Mouse (Mus musculus): Measurements from ENCODE around the gene Tfdp1. TPM values are rescaled to one million over a fixed set of nuclear protein-coding genes. Genes with fewer than 3 reads are reported as not detected.

Gene Tfdp1
- total and polyA plus RNA-seq, 3 experiments: 143 to 331 (median 256) TPM

DNA sequence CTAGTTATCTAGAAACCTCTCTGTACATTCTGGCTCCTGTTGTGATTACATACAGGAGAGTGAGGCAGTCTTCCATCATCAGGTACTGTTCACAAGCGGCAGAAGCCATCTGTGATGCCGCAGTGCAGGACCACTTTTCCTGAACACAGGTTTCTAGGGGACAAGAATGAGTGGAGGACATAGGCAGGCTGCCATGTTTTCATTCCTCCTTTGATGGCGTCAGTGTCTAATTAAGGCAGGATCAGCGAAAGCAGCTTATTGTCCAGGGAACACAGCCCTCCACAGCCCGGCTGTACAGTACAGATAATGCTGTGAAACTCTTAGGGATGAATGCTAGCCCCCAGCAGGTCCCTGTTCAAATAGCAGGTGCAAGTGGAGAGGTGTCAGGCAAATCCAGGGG, 67.5 kb downstream of the Tfdp1 start:
- peaks cover 0 to 7% of the 10 kb centered on the region in 2 experiments; a peak in 3 of 4 replicates for H3K27me3 ChIP-seq (ENCODE audit: control insufficient read depth in 1 of 2, insufficient read depth in 2 of 2, low read length in 2 of 2)
- DNase-seq (ENCODE audit: low read depth, low spot score): no peak
- H3K9ac ChIP-seq (ENCODE audit: control insufficient read depth, low read depth, low read length, poor library complexity, severe bottlenecking): no peak overlapping the region
- H3K4me1 ChIP-seq (ENCODE audit: control insufficient read depth in 1 of 2, insufficient read depth in 2 of 2, low read length in 2 of 2): peaks cover 0 to 11% of the 10 kb centered on the region in 2 experiments; a peak in 3 of 4 replicates
- peaks cover 0 to 2% of the 10 kb centered on the region in 2 experiments; a peak in 1 of 4 replicates for H3K36me3 ChIP-seq (ENCODE audit: control insufficient read depth in 1 of 2, insufficient read depth in 2 of 2, low read length in 2 of 2)
- no peak overlapping the region for H3K27ac ChIP-seq (ENCODE audit: control insufficient read depth, low read depth, low read length)
- no peak overlapping the region for H3K4me3 ChIP-seq (ENCODE audit: control insufficient read depth in 1 of 2, insufficient read depth in 1 of 2, low read depth in 2 of 2, low read length in 2 of 2)
- H3K79me2 ChIP-seq (ENCODE audit: control insufficient read depth, insufficient read depth, low read length, poor library complexity): no peaks in the 10 kb centered on the region
- H3K9me3 ChIP-seq (replicated peaks; ENCODE audit: insufficient read depth, low read length): no peaks in the 10 kb centered on the region
- TF ChIP-seq ZMIZ1 (IDR thresholded peaks at IDR 0.05; ENCODE audit: low read depth, low read length): no peak

DNA sequence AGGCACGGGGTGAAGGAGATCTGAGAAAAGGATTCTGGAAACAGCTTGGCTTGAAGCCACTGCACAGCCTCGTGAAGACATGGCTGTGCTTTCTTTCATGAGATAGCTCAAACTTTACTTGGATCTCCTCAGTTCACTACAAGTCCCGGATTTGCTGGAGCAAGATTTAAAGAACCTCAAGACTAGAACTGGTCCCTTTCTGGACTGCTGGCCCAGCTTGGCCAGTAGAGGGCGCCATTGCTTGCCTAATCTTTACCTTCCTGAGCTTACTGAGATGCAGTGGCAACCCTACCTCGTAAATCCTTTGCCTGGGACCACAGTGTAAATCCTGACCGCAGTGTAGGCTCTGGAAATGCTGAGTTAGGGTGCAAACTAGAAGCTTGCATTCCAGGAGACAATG, 73.0 kb downstream of the Tfdp1 start:
- H3K9me3 ChIP-seq (replicated peaks; ENCODE audit: insufficient read depth, low read length): no peaks in the 10 kb centered on the region
- H3K27ac ChIP-seq (ENCODE audit: control insufficient read depth, low read depth, low read length): no peak overlapping the region
- no peaks in the 10 kb centered on the region for H3K36me3 ChIP-seq (ENCODE audit: control insufficient read depth in 1 of 2, insufficient read depth in 2 of 2, low read length in 2 of 2)
- H3K9ac ChIP-seq (ENCODE audit: control insufficient read depth, low read depth, low read length, poor library complexity, severe bottlenecking): no peak overlapping the region
- H3K4me3 ChIP-seq (ENCODE audit: control insufficient read depth in 1 of 2, insufficient read depth in 1 of 2, low read depth in 2 of 2, low read length in 2 of 2): no peak overlapping the region
- H3K79me2 ChIP-seq (ENCODE audit: control insufficient read depth, insufficient read depth, low read length, poor library complexity): no peaks in the 10 kb centered on the region
- DNase-seq (ENCODE audit: low read depth, low spot score): peak; percentile 76
- TF ChIP-seq CTCF (IDR thresholded peaks at IDR 0.05 in 2 of 3, conservative IDR thresholded peaks at IDR 0.05 in 1 of 3; ENCODE audit: control insufficient read depth in 1 of 3, insufficient read depth in 1 of 3, low read depth in 2 of 3, low read length in 3 of 3, poor library complexity in 1 of 3, severe bottlenecking in 1 of 3) (peak; percentile 91 to 96 (median 95)), SMC3 (IDR thresholded peaks at IDR 0.05; ENCODE audit: low read depth, low read length) (peak; percentile 69), ZNF384 (IDR thresholded peaks at IDR 0.05; ENCODE audit: low read depth, low read length) (no peak), RAD21 (IDR thresholded peaks at IDR 0.05; ENCODE audit: low read depth, low read length) (peak; percentile 84), ZC3H11A (IDR thresholded peaks at IDR 0.05; ENCODE audit: low read depth, low read length) (peak; percentile 52)
- peaks cover 0 to 2% of the 10 kb centered on the region in 2 experiments; a peak in 2 of 4 replicates for H3K27me3 ChIP-seq (ENCODE audit: control insufficient read depth in 1 of 2, insufficient read depth in 2 of 2, low read length in 2 of 2)
- no peaks in the 10 kb centered on the region for H3K4me1 ChIP-seq (ENCODE audit: control insufficient read depth in 1 of 2, insufficient read depth in 2 of 2, low read length in 2 of 2)

DNA sequence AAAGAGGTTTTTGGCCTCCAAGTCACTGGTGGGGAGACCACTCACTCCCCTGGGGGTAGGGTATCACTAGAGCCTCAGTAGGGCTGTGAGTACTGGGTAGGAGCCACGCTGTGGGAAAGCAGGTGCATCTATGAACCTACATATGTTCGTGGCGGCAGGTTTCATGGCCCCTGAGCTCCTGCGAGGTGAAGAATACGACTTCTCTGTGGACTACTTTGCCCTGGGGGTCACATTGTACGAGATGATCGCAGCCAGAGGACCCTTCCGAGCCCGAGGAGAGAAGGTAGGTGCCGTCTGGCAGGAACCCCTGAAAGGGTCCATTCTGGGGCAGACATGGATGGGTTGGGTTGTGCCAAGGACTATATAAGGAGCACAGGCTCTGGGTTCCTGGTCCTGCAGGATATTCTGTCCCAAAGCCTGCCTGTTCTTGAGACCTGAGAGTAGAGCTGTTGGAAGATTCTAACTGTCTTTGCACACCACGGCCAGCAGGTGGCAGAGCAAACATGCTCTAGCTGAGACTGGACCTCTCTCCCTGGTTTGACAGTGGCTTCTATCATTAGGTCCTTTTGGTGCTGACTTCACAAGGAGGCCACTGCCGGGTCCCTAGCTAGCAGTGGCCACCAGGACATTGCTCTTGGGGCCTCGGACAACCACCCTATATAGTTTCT, 74.5 kb downstream of the Tfdp1 start:
- Histone ChIP-seq H3K27me3 (ENCODE audit: control insufficient read depth in 1 of 2, insufficient read depth in 2 of 2, low read length in 2 of 2) (peaks cover 4% of the 10 kb centered on the region in 2 experiments; a peak in 3 of 4 replicates), H3K4me3 (ENCODE audit: control insufficient read depth in 1 of 2, insufficient read depth in 1 of 2, low read depth in 2 of 2, low read length in 2 of 2) (no peak overlapping the region), H3K9me3 (replicated peaks; ENCODE audit: insufficient read depth, low read length) (no peaks in the 10 kb centered on the region), H3K9ac (ENCODE audit: control insufficient read depth, low read depth, low read length, poor library complexity, severe bottlenecking) (no peak overlapping the region), H3K79me2 (ENCODE audit: control insufficient read depth, insufficient read depth, low read length, poor library complexity) (no peaks in the 10 kb centered on the region), H3K36me3 (ENCODE audit: control insufficient read depth in 1 of 2, insufficient read depth in 2 of 2, low read length in 2 of 2) (no peaks in the 10 kb centered on the region), H3K27ac (ENCODE audit: control insufficient read depth, low read depth, low read length) (no peak overlapping the region), H3K4me1 (ENCODE audit: control insufficient read depth in 1 of 2, insufficient read depth in 2 of 2, low read length in 2 of 2) (no peaks in the 10 kb centered on the region)
- peak; percentile 65 for DNase-seq (ENCODE audit: low read depth, low spot score)
- TF ChIP-seq ZMIZ1 (IDR thresholded peaks at IDR 0.05; ENCODE audit: low read depth, low read length) (no peak), CTCF (IDR thresholded peaks at IDR 0.05 in 2 of 3, conservative IDR thresholded peaks at IDR 0.05 in 1 of 3; ENCODE audit: control insufficient read depth in 1 of 3, insufficient read depth in 1 of 3, low read depth in 2 of 3, low read length in 3 of 3, poor library complexity in 1 of 3, severe bottlenecking in 1 of 3) (peak; percentile 86 to 89 (median 87)), MAX (IDR thresholded peaks at IDR 0.05; ENCODE audit: low read length) (no peak), POLR2AphosphoS5 (IDR thresholded peaks at IDR 0.05; ENCODE audit: borderline replicate concordance, low read depth, low read length) (no peak), RAD21 (IDR thresholded peaks at IDR 0.05; ENCODE audit: low read depth, low read length) (peak; percentile 79), ETS1 (IDR thresholded peaks at IDR 0.05; ENCODE audit: low read depth, low read length) (no peak), GATA1 (IDR thresholded peaks at IDR 0.05; ENCODE audit: low read depth, low read length) (no peak), TAL1 (IDR thresholded peaks at IDR 0.05; ENCODE audit: low read length) (no peak), SMC3 (IDR thresholded peaks at IDR 0.05; ENCODE audit: low read depth, low read length) (peak; percentile 87), MYC (IDR thresholded peaks at IDR 0.05; ENCODE audit: low read depth, low read length) (no peak), TCF12 (IDR thresholded peaks at IDR 0.05; ENCODE audit: low read depth, low read length) (no peak), NELFE (IDR thresholded peaks at IDR 0.05; ENCODE audit: low read depth, low read length) (no peak), MAFK (IDR thresholded peaks at IDR 0.05; ENCODE audit: borderline replicate concordance, low read depth, low read length) (no peak), CHD2 (IDR thresholded peaks at IDR 0.05; ENCODE audit: low read length) (no peak), KAT2A (conservative IDR thresholded peaks at IDR 0.05; ENCODE audit: low read depth, low read length) (no peak), TBP (IDR thresholded peaks at IDR 0.05; ENCODE audit: low read depth, low read length) (no peak), E2F4 (IDR thresholded peaks at IDR 0.05; ENCODE audit: borderline replicate concordance, low read depth, low read length) (no peak), JUND (IDR thresholded peaks at IDR 0.05; ENCODE audit: low read depth, low read length) (no peak), UBTF (IDR thresholded peaks at IDR 0.05; ENCODE audit: borderline replicate concordance, insufficient read depth, low read depth, low read length) (no peak), SIN3A (IDR thresholded peaks at IDR 0.05; ENCODE audit: low read length) (no peak), MEF2A (IDR thresholded peaks at IDR 0.05; ENCODE audit: extremely low read depth, insufficient replicate concordance, low read depth, low read length, poor library complexity, severe bottlenecking) (no peak), ZKSCAN1 (IDR thresholded peaks at IDR 0.05; ENCODE audit: low read depth, low read length) (no peak)
